Mouse (Mus musculus): ENCODE results near the gene Arhgap45.
"Not testable (repeated sequence)": the region's sequence is repeated elsewhere in the genome, so short reads cannot be mapped to it uniquely, and the experiment has no call there.

Arhgap45 gene

GRCm38 (mm10) chr10:80035686-80036085 is 19.2 kb downstream of the Arhgap45 start:
- DNase-seq: no peak

- DNase-seq: no peak
Observed at GRCm38 (mm10) chr10:80036832-80037231, 20.4 kb downstream of the Arhgap45 start.

GRCm38 (mm10) chr10:80039559-80039979 is 23.1 kb downstream of the Arhgap45 start, which contains the start of gene Polr2e:
TSS of gene Polr2e (minus strand) at chr10:80039795.
- DNase-seq: peak; percentile 95 to 98

GRCm38 (mm10) chr10:80041409-80042060 is 25.1 kb downstream of the Arhgap45 start:
- DNase-seq: not testable (repeated sequence)

GRCm38 (mm10) chr10:80044087-80044486 is 27.6 kb downstream of the Arhgap45 start:
- no peak for DNase-seq

GRCm38 (mm10) chr10:80045364-80045763 is 28.9 kb downstream of the Arhgap45 start:
- not testable (repeated sequence) for DNase-seq

GRCm38 (mm10) chr10:80045766-80046165 is 29.3 kb downstream of the Arhgap45 start:
- no peak for DNase-seq

- peak; percentile 40 to 59 for DNase-seq
Observed at GRCm38 (mm10) chr10:80047041-80047565, 30.6 kb downstream of the Arhgap45 start, which contains the start of gene Gpx4. TSS of gene Gpx4 (plus strand) at chr10:80047166.

GRCm38 (mm10) chr10:80048396-80048795 is 31.9 kb downstream of the Arhgap45 start:
- DNase-seq: no peak

GRCm38 (mm10) chr10:80048834-80049233 is 32.4 kb downstream of the Arhgap45 start:
- DNase-seq: no peak

GRCm38 (mm10) chr10:80050244-80050643 is 33.8 kb downstream of the Arhgap45 start:
- DNase-seq: no peak

- peak in 1 of 2 experiments; percentile 46 for DNase-seq
Observed at GRCm38 (mm10) chr10:80050885-80051617, 34.6 kb downstream of the Arhgap45 start.

GRCm38 (mm10) chr10:80051618-80052373 is 35.3 kb downstream of the Arhgap45 start:
- peak; percentile 70 to 83 for DNase-seq

- DNase-seq: no peak
Observed at GRCm38 (mm10) chr10:80052374-80052764, 35.9 kb downstream of the Arhgap45 start.

- DNase-seq: peak; percentile 100
Observed at GRCm38 (mm10) chr10:80053259-80053780, 36.9 kb downstream of the Arhgap45 start.

GRCm38 (mm10) chr10:80053831-80054815 is 37.7 kb downstream of the Arhgap45 start:
- peak; percentile 80 to 89 for DNase-seq

- DNase-seq: not testable (repeated sequence)
Observed at GRCm38 (mm10) chr10:80054911-80055310, 38.5 kb downstream of the Arhgap45 start.

GRCm38 (mm10) chr10:80055364-80055763 is 38.9 kb downstream of the Arhgap45 start:
- no peak for DNase-seq

- no peak for DNase-seq
Observed at GRCm38 (mm10) chr10:80055891-80056290, 39.4 kb downstream of the Arhgap45 start.

GRCm38 (mm10) chr10:80056506-80056905 is 40.1 kb downstream of the Arhgap45 start:
- no peak for DNase-seq

GRCm38 (mm10) chr10:80056976-80057682 is 40.7 kb downstream of the Arhgap45 start:
- no peak for DNase-seq

All from kidney, postnatal 4 days (tissue).